Mouse (Mus musculus): ENCODE results near the gene Coq3. TPM values are rescaled to one million over a fixed set of nuclear protein-coding genes. Genes with fewer than 3 reads are reported as not detected.
A peak's percentile ranks its signal among the peaks of the same experiment; 100 is the strongest.

The Coq3 gene
- polyA plus RNA-seq, 1 experiment, result 11.5 TPM

DNA sequence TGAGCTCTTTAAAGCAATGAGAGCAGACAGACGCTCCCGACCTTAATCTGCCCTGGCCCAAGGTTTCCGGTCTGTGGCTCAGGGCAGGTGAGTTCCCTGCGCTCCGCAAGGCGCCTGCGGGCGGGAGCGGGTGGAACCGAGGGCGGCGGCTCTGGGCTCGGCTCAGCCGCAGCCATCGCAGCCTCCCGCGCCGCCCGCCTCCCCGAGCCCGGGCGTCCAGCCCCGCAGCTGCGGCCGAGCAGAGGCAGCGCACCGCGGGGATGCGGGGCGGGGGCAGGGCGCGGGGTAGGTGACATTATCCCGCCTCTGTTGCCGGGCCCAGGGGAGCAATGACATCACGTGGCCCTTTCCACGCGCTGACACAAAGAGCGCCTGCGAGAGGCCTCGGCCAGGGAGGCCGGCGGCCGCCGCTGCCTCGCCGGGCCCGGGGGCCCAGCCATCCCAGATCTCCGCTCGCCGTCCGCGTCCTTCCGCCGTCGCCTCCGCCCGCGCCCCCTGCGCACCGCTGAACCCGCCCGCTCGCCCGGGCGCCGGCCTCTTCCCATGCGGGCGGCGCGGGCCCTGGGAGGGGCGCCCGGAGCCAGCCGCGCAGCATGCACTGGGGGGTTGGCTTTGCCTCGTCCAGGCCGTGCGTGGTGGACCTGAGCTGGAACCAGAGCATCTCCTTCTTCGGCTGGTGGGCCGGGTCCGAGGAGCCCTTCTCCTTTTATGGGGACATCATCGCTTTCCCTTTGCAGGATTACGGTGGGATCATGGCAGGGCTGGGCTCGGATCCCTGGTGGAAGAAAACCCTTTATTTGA, 51.7 kb downstream of the Coq3 start, which contains the start of gene Faxc:
Faxc (plus strand) TSS at position 359 of the 801 bp plus-strand sequence.
- H3K4me1 ChIP-seq (ENCODE audit: control insufficient read depth, insufficient read depth, low read length), result no peaks in the 10 kb centered on the region
- H3K27ac ChIP-seq (ENCODE audit: insufficient read depth, low read length), result peak within 1 kb of the TSS; percentile 30
- peak within 1 kb of the TSS; percentile 84 for H3K4me3 ChIP-seq (ENCODE audit: insufficient read depth, low read length)
- TF ChIP-seq POLR2A (IDR thresholded peaks at IDR 0.05; ENCODE audit: low read depth, low read length) (peak; percentile 60), CTCF (IDR thresholded peaks at IDR 0.05; ENCODE audit: borderline replicate concordance, insufficient read depth, low read length) (no peak)

DNA sequence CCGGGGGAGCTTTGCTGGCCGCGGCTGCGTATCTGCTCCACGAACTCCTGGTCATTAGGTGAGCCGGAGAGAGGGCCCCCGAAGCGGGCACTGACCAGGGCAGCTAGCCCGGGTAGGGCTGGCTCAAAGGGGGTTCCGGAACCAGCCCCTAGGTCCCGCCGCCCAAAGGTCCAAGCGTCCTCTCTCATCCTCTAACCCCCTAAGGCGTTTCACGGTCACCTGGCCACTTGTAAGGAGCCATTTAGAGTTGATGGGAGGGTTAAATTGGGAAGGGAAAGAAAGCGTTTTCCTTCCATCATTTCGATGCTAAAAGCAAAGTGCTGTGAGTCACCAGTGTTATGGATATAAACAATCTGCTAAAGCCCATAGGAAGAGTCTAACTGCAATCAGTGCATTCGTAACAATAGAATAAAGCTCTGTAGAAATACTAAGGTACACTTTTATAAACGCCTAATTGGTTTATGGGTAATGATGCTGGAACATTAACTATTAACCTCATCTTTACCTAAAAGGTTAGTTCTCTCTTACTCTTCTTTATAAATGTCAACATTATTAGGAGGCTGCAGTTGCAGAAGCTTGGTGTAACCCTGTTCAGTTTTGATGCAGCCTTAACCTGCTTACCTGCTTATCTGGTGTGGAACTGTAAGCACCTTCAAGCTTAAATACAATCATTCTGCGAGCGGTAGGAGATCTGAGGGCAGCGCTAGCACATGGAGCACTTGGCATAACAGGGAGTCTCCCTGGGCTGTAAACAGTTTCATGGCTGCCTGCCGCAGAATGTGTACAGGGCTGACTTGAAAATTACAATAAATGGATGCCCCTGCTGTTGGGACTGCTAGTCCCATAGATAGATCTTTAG, 52.5 kb downstream of the Coq3 start:
- TF ChIP-seq POLR2A (IDR thresholded peaks at IDR 0.05; ENCODE audit: low read depth, low read length) (0 out of 2 replicates have a peak, but pooled peaks have one; percentile 8), CTCF (IDR thresholded peaks at IDR 0.05; ENCODE audit: borderline replicate concordance, insufficient read depth, low read length) (no peak)
- peak overlapping the region; percentile 30 for H3K27ac ChIP-seq (ENCODE audit: insufficient read depth, low read length)
- peak overlapping the region; percentile 84 for H3K4me3 ChIP-seq (ENCODE audit: insufficient read depth, low read length)
- no peaks in the 10 kb centered on the region for H3K4me1 ChIP-seq (ENCODE audit: control insufficient read depth, insufficient read depth, low read length)

DNA sequence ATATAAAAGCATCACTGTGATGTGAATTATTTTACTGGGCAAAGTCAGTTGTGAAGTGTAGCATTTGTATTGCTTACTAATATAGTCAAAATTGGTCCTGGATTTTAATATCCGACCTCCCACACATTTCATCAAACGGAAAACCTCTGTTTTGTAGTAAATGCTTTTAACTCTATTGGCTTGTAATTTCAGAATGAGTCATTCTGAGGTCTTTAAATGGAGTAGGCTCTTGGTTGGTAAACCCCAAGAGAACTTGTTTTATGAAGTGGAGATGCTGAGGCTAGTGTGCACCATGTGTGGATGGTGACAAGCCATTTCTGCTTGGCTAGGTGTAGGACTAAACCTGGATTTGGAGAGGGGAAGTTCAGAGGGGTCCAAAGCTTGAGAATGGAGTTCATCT, 55.9 kb downstream of the Coq3 start:
- Histone ChIP-seq H3K4me3 (ENCODE audit: insufficient read depth, low read length) (no peak overlapping the region), H3K4me1 (ENCODE audit: control insufficient read depth, insufficient read depth, low read length) (no peaks in the 10 kb centered on the region), H3K27ac (ENCODE audit: insufficient read depth, low read length) (no peak overlapping the region)
- TF ChIP-seq CTCF (IDR thresholded peaks at IDR 0.05; ENCODE audit: borderline replicate concordance, insufficient read depth, low read length) (no peak), POLR2A (IDR thresholded peaks at IDR 0.05; ENCODE audit: low read depth, low read length) (no peak)

DNA sequence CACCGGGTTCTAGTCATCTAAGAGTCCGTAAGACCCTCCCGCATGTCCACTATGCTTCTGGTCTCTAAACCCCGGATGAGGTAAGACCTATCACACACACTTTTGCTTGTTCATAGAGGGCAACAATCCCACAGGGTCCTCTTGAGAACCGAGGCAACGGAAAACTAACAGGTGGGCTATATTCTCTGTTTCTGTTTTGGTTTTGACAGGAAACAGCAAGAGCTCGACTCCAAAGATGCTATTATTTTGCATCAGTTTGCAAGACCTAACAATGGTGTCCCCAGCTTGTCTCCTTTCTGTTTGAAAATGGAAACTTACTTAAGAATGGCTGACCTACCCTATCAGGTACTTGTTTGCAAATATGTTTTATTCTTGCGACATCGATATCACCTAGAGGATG, 57.0 kb downstream of the Coq3 start:
- H3K27ac ChIP-seq (ENCODE audit: insufficient read depth, low read length), result no peak overlapping the region
- H3K4me1 ChIP-seq (ENCODE audit: control insufficient read depth, insufficient read depth, low read length), result no peaks in the 10 kb centered on the region
- H3K4me3 ChIP-seq (ENCODE audit: insufficient read depth, low read length), result no peak overlapping the region
- TF ChIP-seq POLR2A (IDR thresholded peaks at IDR 0.05; ENCODE audit: low read depth, low read length) (no peak), CTCF (IDR thresholded peaks at IDR 0.05; ENCODE audit: borderline replicate concordance, insufficient read depth, low read length) (no peak)

DNA sequence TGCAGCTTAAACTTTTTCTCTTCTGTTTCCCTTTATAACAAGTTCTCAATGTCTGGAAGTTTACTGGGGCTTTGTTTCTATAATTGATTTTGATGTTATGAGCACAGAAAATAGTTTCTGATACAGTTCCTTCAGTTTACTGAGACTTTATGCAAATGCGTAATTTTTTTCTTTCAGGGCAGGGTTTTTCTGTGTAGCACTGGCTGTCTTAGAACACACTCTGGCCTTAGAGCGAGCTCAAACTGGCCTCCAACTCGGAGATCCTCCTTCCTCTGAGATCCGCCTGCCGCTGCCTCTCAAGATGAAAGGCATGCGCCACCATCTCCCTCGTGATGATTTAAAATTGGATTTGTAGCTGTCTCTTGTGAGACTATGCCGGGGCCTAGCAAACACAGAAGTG, 58.4 kb downstream of the Coq3 start:
- no peak overlapping the region for H3K27ac ChIP-seq (ENCODE audit: insufficient read depth, low read length)
- TF ChIP-seq CTCF (IDR thresholded peaks at IDR 0.05; ENCODE audit: borderline replicate concordance, insufficient read depth, low read length) (no peak), POLR2A (IDR thresholded peaks at IDR 0.05; ENCODE audit: low read depth, low read length) (no peak)
- no peak overlapping the region for H3K4me3 ChIP-seq (ENCODE audit: insufficient read depth, low read length)
- no peaks in the 10 kb centered on the region for H3K4me1 ChIP-seq (ENCODE audit: control insufficient read depth, insufficient read depth, low read length)

DNA sequence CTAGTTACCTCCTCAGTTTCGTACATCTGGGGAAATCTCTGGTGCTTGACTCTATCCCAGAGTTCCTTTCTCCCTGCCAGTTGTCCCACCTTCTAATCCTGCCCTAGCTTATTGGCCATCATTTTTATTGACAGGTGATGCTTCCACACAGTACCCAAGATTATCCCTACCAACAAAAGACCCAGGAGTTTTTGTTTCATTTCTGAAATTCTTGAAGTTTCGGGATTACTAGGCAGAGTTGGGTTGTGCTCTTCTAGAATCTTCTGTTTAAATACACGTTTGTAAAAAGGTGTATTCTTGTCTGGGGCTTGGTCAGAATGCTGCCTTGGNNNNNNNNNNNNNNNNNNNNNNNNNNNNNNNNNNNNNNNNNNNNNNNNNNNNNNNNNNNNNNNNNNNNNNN, 65.2 kb downstream of the Coq3 start:
- no peak for TF ChIP-seq POLR2A (IDR thresholded peaks at IDR 0.05; ENCODE audit: low read depth, low read length)
- no peak for TF ChIP-seq CTCF (IDR thresholded peaks at IDR 0.05; ENCODE audit: borderline replicate concordance, insufficient read depth, low read length)
- Histone ChIP-seq H3K4me1 (ENCODE audit: control insufficient read depth, insufficient read depth, low read length) (no peaks in the 10 kb centered on the region), H3K27ac (ENCODE audit: insufficient read depth, low read length) (no peak overlapping the region), H3K4me3 (ENCODE audit: insufficient read depth, low read length) (no peak overlapping the region)

DNA sequence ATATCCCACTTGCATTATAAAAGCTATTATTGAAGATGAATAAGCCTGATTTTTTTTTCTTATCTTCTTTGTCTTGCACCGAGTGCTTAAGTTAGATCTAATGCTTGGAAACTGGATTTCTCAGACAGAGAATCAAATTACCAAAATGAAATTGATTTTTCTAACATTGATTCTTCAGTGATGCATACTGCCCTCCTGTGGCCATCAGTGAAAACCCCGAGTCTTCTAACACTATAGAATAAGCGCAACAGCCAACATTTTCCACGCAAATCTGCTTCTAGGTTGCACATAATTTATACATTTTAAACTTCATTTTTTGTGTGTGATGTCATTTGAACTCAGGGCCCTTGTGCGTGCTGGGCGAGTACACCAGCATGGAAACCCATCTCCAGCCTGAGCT, 72.0 kb downstream of the Coq3 start:
- Histone ChIP-seq H3K4me3 (ENCODE audit: insufficient read depth, low read length) (no peak overlapping the region), H3K4me1 (ENCODE audit: control insufficient read depth, insufficient read depth, low read length) (no peaks in the 10 kb centered on the region), H3K27ac (ENCODE audit: insufficient read depth, low read length) (no peak overlapping the region)
- TF ChIP-seq POLR2A (IDR thresholded peaks at IDR 0.05; ENCODE audit: low read depth, low read length) (no peak), CTCF (IDR thresholded peaks at IDR 0.05; ENCODE audit: borderline replicate concordance, insufficient read depth, low read length) (no peak)

DNA sequence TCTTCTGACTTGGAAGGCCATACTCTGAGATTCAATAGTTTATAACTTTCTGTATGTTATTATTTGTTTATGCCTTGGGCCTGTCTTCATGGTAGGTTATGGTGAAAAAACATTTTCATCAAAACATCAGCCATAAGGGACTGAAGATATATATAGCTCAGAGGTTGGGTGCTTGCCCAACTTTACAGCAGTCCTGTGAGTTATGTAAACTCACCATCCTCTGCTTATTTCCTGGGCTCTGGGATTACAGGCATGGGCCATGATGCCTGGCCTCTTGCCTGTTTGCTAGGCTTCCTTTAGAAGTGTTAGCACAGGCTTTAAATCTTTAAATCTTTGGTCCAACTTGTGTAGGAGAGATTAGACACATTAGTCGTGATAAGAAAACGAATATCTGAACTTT, 72.8 kb downstream of the Coq3 start:
- no peak for TF ChIP-seq POLR2A (IDR thresholded peaks at IDR 0.05; ENCODE audit: low read depth, low read length)
- TF ChIP-seq CTCF (IDR thresholded peaks at IDR 0.05; ENCODE audit: borderline replicate concordance, insufficient read depth, low read length), result no peak
- Histone ChIP-seq H3K4me1 (ENCODE audit: control insufficient read depth, insufficient read depth, low read length) (no peaks in the 10 kb centered on the region), H3K27ac (ENCODE audit: insufficient read depth, low read length) (no peak overlapping the region), H3K4me3 (ENCODE audit: insufficient read depth, low read length) (no peak overlapping the region)

DNA sequence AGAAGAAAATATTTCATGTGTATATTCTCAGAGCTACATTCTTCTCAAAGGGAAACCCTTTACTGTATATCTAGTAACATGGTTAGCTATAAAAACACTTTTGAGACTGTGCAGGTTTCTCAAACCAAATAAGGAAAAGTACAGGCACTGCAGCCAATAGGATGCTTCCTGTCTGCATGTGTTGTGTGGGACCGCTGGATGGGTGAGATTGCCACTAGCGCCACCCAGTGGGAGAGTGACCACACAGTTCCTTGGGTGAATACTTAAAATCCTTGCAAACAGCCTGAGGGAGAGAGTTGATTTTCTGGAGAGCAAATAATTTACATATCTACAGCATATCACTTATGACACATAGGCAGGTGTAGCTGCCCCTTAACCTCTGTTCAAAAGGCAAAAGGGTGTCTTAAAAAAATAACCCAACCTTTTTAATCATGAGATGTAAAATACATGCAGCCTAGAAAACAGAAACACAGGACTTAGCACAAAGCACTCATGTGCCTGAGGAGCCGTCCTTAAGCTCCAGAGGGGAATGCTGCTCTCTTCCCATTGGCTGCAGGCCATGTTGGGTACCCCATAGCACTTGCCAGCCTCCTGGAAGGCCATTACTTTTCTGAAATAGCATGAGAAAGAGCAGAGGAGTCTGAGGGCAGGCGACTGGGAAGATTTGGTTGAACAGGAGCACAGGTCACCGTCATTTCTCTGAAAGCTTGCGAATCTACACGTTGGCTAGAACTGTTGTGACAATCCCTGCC, 78.3 kb downstream of the Coq3 start:
- Histone ChIP-seq H3K4me1 (ENCODE audit: control insufficient read depth, insufficient read depth, low read length) (no peaks in the 10 kb centered on the region), H3K27ac (ENCODE audit: insufficient read depth, low read length) (no peak overlapping the region), H3K4me3 (ENCODE audit: insufficient read depth, low read length) (no peak overlapping the region)
- TF ChIP-seq POLR2A (IDR thresholded peaks at IDR 0.05; ENCODE audit: low read depth, low read length) (no peak), CTCF (IDR thresholded peaks at IDR 0.05; ENCODE audit: borderline replicate concordance, insufficient read depth, low read length) (peak; percentile 52; the same call in 1 of the 2 replicates)

Other genes with a start within 250 kb of the Coq3 start
- gene Prdm13, start 193.7 kb upstream of the Coq3 start, polyA plus RNA-seq (2011; ENCODE audit: insufficient read length, low read depth, missing spikeins), result not detected in 2 replicates
- gene Ccnc, start 152.0 kb upstream of the Coq3 start, polyA plus RNA-seq (2011; ENCODE audit: insufficient read length, low read depth, missing spikeins), result 45.0 and 49.6 TPM in 2 replicates
- gene Usp45, start 112.5 kb upstream of the Coq3 start, polyA plus RNA-seq (2011; ENCODE audit: insufficient read length, low read depth, missing spikeins), result 23.9 and 24.6 TPM in 2 replicates
- gene Tstd3, start 112.5 kb upstream of the Coq3 start, polyA plus RNA-seq (2011; ENCODE audit: insufficient read length, low read depth, missing spikeins), result 15.1 and 18.3 TPM in 2 replicates
- 103 and 137 TPM in 2 replicates for gene Pnisr, start 32.1 kb upstream of the Coq3 start, polyA plus RNA-seq (2011; ENCODE audit: insufficient read length, low read depth, missing spikeins)
- 16.7 and 18.2 TPM in 2 replicates for gene Faxc, start 51.7 kb downstream of the Coq3 start, polyA plus RNA-seq (2011; ENCODE audit: insufficient read length, low read depth, missing spikeins)